Mouse (Mus musculus): Measurements from ENCODE around the gene Sema3e. TPM values are rescaled to one million over a fixed set of nuclear protein-coding genes. Genes with fewer than 3 reads are reported as not detected.

Sema3e gene
- total RNA-seq, 2 experiments from 2014 or later = 40.9 to 44.2 TPM

DNA sequence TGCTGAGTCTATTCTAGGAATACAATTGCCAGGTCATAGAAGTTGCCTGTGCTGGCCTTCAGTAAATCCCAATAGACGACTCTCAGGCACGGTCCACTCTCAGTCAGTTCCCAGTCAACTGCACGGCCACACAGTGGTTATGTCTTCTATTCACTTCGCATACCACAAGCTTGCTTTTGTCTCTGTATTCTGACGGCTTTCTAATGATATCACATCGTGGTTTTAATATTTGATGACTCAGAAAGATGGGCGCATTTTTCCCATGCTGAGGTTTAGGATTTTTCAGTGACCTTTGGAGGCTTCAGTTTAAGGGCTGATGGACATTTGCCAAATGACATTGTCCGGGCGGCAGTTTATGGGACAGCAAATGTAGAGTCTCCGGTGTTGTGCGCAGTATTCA is 157.1 kb downstream of the Sema3e start:
- Histone ChIP-seq H3K27ac (no peak overlapping the region), H3K4me3 (no peak overlapping the region)
- DNase-seq (ENCODE audit: low spot score in 2 of 2) = no peak
- TF ChIP-seq CTCF (conservative IDR thresholded peaks at IDR 0.05) = no peak

DNA sequence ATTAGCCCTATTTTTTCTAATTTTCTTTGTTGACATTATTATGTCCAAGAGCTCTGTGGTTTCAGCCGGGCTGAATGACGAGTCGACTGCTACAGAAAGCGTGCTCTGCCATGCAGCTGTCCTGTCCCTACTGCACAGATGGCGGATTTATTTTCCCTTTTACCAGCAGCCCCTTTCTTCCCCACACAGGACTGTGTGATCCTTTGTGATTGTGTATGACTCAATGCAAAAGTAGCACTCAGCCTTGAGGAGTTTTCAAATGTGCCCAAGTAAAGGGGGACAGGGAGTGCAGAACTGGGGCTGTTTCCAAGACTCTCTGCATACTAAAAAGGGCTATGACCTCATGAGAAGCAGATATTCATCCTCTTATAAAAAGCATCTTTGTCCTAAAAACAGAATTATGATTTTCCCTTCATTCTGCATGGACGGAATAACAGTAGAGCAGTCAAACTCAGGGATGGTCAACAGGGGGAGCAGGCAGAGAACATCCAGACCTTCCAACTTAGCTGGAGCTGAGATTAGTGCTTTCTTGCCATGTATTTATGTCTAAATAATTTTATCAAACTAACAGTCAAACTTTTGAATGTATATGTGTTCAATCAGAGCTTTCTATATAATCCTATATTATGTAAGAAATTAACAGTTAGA is 170.2 kb downstream of the Sema3e start:
- H3K4me3 ChIP-seq = peak overlapping the region; percentile 2; the same call in 1 of the 2 replicates
- H3K27ac ChIP-seq = peak overlapping the region; percentile 75
- TF ChIP-seq CTCF (conservative IDR thresholded peaks at IDR 0.05) = peak; percentile 60
- peak in 1 of 2 experiments; percentile 19 for DNase-seq (ENCODE audit: low spot score in 2 of 2)

DNA sequence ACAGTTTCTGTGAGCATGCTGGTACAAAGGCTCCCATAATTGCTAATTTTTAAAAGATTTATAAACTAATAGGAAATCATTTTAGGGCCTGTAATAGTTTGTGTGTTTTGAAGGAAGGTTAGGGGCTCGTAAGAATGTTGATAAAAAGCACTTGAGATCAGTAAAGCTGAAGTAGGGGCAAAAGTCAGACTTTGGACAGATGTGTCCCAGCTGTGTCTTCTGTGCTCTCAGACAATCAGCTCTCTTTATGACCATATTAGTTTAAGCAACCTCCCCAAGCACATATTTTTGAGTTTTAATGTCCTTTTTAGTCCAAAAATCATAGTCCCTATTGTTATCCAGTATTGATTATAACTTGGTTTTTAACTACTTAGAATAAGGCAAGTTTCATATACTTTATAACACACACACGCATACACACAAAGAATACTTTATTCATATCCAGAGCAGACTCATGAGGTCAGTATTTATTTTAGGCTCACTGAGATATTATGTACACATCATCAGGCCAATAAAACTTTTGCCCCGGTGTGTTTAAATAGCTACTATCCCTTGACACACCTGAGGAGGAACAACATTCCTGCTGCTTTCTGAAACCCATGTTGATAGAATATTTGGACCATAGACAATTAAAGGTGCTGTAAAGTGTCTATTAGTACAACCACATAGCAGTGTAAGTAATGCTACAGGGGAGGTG is 173.4 kb downstream of the Sema3e start:
- no peak overlapping the region for H3K27ac ChIP-seq

DNA sequence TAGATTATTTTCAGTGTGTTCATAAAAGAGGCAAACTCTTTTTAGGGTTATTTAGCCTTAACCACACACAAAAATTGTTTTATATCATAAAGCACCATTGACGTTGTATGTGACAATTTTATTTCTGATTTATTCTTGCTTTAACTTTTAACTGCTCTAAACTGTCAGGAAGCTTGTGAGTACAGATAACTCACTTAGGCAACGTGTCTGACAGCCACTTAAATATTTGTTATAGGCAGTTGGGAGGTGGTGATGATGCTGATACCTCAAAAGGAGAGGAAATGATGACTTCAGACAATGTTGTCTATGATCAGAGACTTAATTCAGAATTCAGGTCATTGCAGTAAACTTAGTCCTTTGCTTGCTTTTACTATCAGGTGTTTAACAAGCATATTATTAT is 181.7 kb downstream of the Sema3e start:
- Histone ChIP-seq H3K4me3 (no peak overlapping the region), H3K27ac (no peak overlapping the region)
- TF ChIP-seq CTCF (conservative IDR thresholded peaks at IDR 0.05) = no peak
- no peak for DNase-seq (ENCODE audit: low spot score in 2 of 2)

More for the DNA sequence above, 173.4 kb downstream of the Sema3e start:
- no peak for DNase-seq (ENCODE audit: low spot score in 2 of 2)
- no peak for TF ChIP-seq CTCF (conservative IDR thresholded peaks at IDR 0.05)
- no peak overlapping the region for H3K4me3 ChIP-seq

DNA sequence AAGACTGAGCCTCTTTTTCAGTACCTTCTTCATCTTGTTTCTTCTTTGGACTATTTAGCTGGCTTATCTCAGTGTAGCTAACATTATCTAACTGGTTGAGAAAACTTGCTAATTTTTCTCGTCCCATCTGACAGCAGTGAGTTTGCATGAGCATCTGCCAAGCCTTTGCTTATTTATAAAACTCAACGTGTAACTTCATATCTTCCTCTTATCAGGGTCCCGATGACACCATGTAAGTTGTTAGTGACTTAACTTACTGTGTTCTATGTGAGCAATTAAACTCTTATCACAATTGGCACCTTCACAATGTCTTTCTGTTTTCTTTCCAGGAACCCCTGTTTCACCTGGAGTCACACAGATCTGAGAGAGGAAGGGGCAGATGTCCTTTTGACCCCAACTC is 184.9 kb downstream of the Sema3e start:
- H3K4me3 ChIP-seq = no peak overlapping the region
- H3K27ac ChIP-seq = no peak overlapping the region
- no peak for TF ChIP-seq CTCF (conservative IDR thresholded peaks at IDR 0.05)
- no peak for DNase-seq (ENCODE audit: low spot score in 2 of 2)

DNA sequence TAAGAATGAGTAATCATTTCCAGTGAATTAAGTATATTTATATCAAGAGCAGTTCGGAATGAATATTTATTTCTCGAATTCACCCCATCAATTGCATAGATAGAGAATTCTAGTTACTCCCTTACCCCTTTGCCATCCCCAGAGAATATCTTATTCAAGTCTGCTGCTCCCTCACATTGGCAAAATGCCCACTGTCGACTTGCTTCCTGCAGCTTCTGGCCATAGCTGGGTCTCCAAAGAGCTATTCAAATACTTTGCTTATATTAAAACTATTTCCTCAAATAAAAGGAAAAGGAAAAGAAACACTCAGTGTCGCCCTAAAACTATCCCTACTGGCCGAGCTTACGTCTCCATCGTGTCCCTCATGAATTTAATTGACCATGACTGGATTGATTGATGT is 191.1 kb downstream of the Sema3e start:
- Histone ChIP-seq H3K4me3 (no peak overlapping the region), H3K27ac (no peak overlapping the region)
- TF ChIP-seq CTCF (conservative IDR thresholded peaks at IDR 0.05) = no peak
- no peak for DNase-seq (ENCODE audit: low spot score in 2 of 2)

DNA sequence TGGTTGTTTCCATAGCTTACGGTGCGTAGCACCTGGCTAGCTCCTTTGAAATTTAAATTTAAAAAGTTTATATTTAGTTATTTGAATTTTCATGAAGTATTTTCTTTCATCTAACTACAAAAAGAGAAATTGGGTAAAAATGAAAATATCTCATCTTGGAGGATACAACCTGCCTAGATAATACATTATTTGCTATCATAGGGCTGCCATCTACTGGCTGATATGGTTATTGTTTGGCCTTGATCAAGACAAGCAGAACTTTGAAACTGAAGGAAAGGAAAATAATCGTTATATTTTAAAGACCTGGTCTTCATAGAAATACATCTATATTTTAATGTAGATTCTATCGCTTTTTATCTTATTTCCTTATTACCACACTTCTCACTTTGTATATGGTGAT is 193.6 kb downstream of the Sema3e start:
- peak; percentile 92 for TF ChIP-seq CTCF (conservative IDR thresholded peaks at IDR 0.05)
- peak; percentile 19 to 52 for DNase-seq (ENCODE audit: low spot score in 2 of 2)

DNA sequence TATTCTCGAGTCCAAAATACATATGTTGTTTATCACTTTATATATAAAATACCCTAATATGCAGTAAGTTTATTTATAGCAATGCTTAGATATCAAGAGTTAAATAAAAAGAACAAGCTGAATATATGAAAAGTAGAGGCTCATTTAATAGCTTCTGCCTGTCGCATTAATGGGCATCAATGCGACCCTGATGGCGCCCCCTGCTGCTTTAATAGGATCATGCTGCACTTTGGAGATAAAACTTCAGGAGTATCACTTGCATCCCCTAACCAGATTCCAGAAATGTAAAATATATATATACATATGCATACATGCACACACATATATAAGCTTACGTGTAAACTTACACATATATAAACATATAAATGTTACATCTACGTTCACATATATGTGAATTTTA is 199.4 kb downstream of the Sema3e start:
- peak; percentile 62 for TF ChIP-seq CTCF (conservative IDR thresholded peaks at IDR 0.05)
- Histone ChIP-seq H3K4me3 (no peak overlapping the region), H3K27ac (no peak overlapping the region)
- DNase-seq (ENCODE audit: low spot score in 2 of 2) = no peak

More for the DNA sequence above, 193.6 kb downstream of the Sema3e start:
- Histone ChIP-seq H3K4me3 (no peak overlapping the region), H3K27ac (no peak overlapping the region)

DNA sequence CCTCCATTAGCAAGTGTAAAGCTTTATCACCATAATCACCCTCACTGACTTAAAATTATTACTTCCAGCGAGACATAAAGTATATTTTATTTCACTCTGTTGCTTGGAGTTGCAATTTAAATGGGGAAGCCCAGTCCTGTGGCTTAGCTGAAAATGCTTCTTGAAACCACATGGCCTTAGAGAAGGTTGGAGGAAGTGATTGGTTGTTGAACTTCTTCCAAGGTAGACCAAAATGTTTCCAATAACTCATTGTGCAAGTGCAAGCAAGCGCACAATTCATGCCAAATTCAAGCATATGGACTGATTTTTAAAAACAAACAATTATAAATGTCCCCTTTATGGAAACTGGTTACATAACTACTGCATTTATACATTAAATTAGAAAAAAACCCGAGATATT is 206.0 kb downstream of the Sema3e start:
- DNase-seq (ENCODE audit: low spot score in 2 of 2) = no peak

DNA sequence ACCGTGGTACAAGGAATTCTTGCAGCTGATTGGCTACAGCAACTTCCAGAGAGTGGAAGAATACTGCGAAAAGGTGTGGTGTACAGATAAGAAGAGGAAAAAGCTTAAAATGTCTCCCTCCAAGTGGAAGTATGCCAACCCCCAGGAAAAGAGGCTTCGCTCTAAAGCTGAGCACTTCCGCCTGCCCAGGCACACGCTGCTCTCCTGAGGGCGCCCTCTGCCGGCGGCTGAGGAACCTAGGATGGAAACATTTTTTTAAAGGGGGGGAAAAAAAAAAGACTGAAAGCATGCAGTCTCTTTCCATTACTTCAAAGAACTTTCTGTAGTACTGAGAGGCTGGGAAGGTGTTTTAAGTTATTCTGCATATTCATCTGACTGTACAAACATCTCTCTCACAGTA is 227.5 kb downstream of the Sema3e start:
- H3K27ac ChIP-seq = no peak overlapping the region
- DNase-seq (ENCODE audit: low spot score in 2 of 2) = peak in 1 of 2 experiments; percentile 16
- peak; percentile 77 for TF ChIP-seq CTCF (conservative IDR thresholded peaks at IDR 0.05)
- H3K4me3 ChIP-seq = no peak overlapping the region

More for the DNA sequence above, 206.0 kb downstream of the Sema3e start:
- no peak for TF ChIP-seq CTCF (conservative IDR thresholded peaks at IDR 0.05)
- no peak overlapping the region for H3K4me3 ChIP-seq
- no peak overlapping the region for H3K27ac ChIP-seq

DNA sequence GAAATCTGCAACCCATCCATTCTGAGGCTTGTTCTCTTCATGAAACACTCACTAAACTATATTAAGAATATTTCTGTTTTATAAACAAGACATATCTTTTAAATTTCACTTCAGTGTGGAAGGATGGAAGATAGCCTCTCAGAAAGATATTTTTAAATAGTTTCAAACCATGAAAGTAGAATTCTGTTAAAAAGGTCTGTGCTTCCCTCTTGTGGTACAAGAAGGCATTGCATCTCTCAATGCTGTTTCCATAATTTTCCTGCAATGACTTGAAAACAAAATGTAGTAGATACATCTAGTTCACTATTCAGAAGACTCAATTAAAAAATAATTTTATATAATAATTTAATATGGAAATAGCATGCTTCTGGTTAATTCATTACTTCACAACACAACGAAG is 228.3 kb downstream of the Sema3e start:
- TF ChIP-seq CTCF (conservative IDR thresholded peaks at IDR 0.05) = peak; percentile 91
- no peak overlapping the region for H3K27ac ChIP-seq
- no peak overlapping the region for H3K4me3 ChIP-seq
- DNase-seq (ENCODE audit: low spot score in 2 of 2) = peak in 1 of 2 experiments; percentile 46

DNA sequence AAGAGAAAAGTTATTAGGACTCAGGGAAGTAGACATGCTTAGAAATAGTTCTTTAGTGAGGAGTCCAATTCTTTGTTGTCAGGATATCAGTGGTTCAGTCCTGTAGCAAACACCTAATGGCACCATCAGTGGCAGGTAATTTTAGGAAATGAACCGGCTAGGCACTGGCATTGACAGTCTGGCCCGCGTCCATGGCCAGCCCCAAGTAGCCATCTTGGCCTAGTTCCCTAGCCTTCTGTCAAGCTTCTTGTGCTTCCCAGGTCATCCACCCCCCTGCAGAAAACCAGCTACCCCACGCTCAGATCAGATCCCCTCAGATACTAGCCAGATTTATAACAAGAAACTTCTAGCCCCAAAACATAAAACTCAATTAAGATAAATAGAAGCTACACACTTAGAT is 235.1 kb downstream of the Sema3e start:
- no peak overlapping the region for H3K4me3 ChIP-seq
- no peak for DNase-seq (ENCODE audit: low spot score in 2 of 2)
- H3K27ac ChIP-seq = no peak overlapping the region
- TF ChIP-seq CTCF (conservative IDR thresholded peaks at IDR 0.05) = no peak

DNA sequence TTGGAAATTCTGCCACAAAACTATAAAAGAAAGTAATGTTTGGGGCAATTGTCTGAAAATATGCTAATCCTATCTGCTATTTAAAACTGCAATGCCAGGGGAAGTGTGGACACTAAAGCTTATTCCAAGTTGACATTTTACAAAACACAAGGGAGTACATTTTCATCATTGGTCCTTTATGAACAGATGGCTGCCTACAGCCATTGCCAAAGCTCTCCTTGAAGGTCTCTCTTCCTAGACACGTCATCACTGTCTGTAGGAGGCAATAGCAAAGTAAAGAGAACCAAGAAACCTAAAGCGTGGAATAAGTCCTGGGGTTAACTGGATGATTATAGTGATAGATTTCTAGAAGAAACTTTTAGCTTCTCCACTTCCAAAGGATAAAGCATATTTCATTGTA is 242.3 kb downstream of the Sema3e start:
- DNase-seq (ENCODE audit: low spot score in 2 of 2) = no peak
- no peak for TF ChIP-seq CTCF (conservative IDR thresholded peaks at IDR 0.05)
- no peak overlapping the region for H3K27ac ChIP-seq

More for the DNA sequence above, 242.3 kb downstream of the Sema3e start:
- no peak overlapping the region for H3K4me3 ChIP-seq

Other genes starting within 250 kb of the Sema3e start
- not detected for gene Speer3, start 233.7 kb upstream of the Sema3e start, total RNA-seq (2021)

Data from layer of hippocampus, adult 2 months (tissue).